Mouse (Mus musculus): ENCODE results near the gene Olfr574. TPM values are rescaled to one million over a fixed set of nuclear protein-coding genes. Genes with fewer than 3 reads are reported as not detected.

Gene Olfr574
- not detected in 2 replicates for polyA plus RNA-seq (2015; fragmentation: Nextera tagmentation; extraction: Ambion mirVana)

DNA sequence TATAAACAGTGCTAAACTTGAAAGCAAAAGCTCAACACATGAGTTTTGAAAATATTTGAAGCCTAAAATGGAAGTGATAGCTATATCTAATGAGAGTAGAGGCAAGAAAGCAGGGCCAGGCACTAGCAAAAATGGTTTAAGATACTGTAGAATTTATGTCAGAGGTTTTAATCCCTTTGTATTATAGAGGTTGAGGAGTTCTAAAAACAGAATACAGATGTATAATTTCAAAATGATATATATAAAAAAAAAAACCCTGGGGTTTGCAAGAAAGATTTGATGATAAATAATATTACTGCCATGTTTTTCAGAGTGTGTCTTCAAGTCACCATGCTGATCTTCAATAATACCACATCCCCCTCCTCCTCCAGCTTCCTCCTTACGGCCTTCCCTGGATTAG lies at the start of gene Olfr574:
Olfr574 (plus strand) TSS at position 301 of the 400 bp plus-strand sequence.
- no peak within 1 kb of the TSS for H3K9ac ChIP-seq
- no peaks in the 10 kb centered on the region for H3K27me3 ChIP-seq (replicated peaks)
- H3K4me1 ChIP-seq (replicated peaks), result no peaks in the 10 kb centered on the region
- H3K4me2 ChIP-seq (replicated peaks), result no peak within 1 kb of the TSS
- H3K9me3 ChIP-seq, result no peaks in the 10 kb centered on the region
- whole genome bisulfite sequencing, result 82% methylated on average over 1 of the region's 1 CpGs
- no peak for ATAC-seq
- no peak within 1 kb of the TSS for H3K27ac ChIP-seq
- no peak within 1 kb of the TSS for H3K4me3 ChIP-seq (replicated peaks)
- no peaks in the 10 kb centered on the region for H3K36me3 ChIP-seq

DNA sequence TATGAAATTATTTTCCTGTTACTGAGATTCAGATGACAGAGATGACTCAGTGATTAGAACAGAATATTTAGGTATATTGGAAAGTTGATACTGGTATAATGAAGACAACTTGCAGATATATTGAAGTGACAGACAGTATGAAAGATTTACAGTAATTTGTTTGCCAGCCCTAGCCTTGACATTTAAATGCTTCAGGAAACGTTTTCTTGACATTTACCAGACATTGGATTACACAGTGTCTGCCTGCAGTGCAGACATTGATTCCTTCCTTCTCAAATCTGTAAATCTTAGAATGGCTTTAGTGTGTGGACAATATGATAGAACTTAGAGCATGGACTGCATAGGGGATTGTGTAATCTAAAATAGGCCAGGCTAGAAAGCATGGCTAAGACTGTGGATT lies 33.0 kb upstream of the Olfr574 start:
- Histone ChIP-seq H3K4me3 (replicated peaks) (no peak overlapping the region), H3K36me3 (no peaks in the 10 kb centered on the region), H3K27me3 (replicated peaks) (no peaks in the 10 kb centered on the region), H3K27ac (no peak overlapping the region), H3K9me3 (no peaks in the 10 kb centered on the region), H3K4me1 (replicated peaks) (no peaks in the 10 kb centered on the region), H3K9ac (no peak overlapping the region), H3K4me2 (replicated peaks) (no peak overlapping the region)
- WGBS, result 17% methylated on average over 1 of the region's 1 CpGs
- no peak for ATAC-seq

DNA sequence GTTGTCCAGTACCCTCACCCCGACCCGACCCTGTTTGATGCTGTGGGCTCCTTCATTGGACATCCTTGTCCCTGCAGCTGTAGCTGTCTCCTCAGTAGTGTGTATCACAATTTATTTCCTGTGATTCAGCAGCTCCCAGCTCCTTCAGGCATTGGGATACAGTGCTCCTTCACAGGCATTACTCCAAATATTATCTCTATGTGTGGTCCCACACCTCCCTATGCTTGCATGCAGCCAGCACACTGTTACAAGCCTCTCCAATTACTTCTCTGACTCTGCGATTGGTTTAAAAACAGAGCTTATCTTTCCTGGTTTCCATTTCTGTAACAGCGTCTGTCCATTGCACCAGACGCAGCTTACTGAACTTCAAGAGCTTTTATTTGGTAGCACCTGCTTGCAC lies 31.9 kb upstream of the Olfr574 start:
- no peak overlapping the region for H3K4me2 ChIP-seq (replicated peaks)
- ATAC-seq, result no peak
- H3K4me1 ChIP-seq (replicated peaks), result no peaks in the 10 kb centered on the region
- no peak overlapping the region for H3K9ac ChIP-seq
- 47% methylated on average over 5 of the region's 5 CpGs for WGBS
- H3K36me3 ChIP-seq, result no peaks in the 10 kb centered on the region
- H3K4me3 ChIP-seq (replicated peaks), result no peak overlapping the region
- no peak overlapping the region for H3K27ac ChIP-seq
- H3K27me3 ChIP-seq (replicated peaks), result no peaks in the 10 kb centered on the region
- no peaks in the 10 kb centered on the region for H3K9me3 ChIP-seq

DNA sequence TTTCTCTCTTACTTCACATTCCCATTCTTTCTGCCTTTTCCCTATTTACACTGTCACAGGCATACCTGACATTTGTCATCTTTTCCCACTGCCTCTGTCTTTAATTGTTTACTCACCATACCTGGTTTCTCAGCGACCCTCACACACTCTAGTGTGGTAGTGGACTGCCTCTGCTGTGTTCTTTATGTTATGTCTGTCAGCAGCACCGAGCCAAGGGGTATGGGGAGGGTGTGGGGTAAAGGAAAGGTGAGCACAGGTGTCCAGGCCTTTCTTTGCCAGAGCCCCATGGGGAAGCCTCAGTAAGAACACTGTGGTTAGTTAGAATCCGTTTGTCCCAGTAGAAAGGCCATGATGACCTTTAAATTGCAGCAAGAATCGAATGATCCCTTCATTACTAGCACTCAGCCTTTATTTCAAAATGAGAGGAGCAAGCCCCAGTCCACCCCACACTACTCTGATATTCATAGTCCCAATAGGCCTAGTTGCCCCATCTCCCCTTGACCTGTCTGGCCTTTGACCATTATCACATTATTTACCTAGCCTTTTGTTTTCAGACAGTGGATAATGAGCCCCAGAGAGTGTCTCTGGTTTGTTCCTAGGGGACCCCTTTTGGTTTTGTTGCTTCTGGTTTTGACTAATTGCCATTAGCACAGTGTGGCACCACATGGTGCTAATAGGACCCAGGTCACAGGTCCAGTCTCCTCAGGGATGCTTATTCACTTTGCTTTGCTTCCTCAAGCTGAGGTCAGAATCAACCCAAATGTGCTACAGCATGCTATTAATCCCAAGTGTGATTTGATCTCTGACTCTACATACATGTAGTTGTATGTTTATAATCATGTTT lies 31.0 kb upstream of the Olfr574 start, which contains the start of gene Olfr571:
Olfr571 (minus strand) TSS at position 505 of the 844 bp plus-strand sequence.
- Histone ChIP-seq H3K4me2 (replicated peaks) (no peak within 1 kb of the TSS), H3K9me3 (no peaks in the 10 kb centered on the region)
- WGBS, result 60% methylated on average over 4 of the region's 4 CpGs

DNA sequence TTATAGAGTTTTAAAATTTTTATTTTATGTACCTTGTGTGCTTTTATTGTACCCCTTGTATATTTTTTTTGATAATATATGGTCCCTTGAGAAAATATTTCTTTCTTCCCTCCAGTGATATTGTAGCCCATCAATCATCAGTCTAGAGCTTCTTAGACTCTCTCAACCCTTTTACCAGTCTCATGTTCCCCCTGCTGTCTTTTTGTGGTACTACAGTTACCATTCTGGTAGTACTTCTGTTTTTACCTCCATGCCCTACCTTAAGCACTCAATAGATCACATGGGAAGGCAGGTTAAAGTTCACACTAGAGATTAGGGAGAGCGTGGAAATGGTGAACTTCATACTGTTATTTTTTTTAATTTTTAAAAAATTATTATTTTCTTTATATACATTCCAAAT lies 28.6 kb upstream of the Olfr574 start:
- 3% methylated on average over 1 of the region's 1 CpGs for WGBS
- ATAC-seq, result peak; percentile 70

More for the DNA sequence above, 31.0 kb upstream of the Olfr574 start, which contains the start of gene Olfr571:
- no peak for ATAC-seq
- no peak within 1 kb of the TSS for H3K27ac ChIP-seq
- no peaks in the 10 kb centered on the region for H3K4me1 ChIP-seq (replicated peaks)
- no peaks in the 10 kb centered on the region for H3K36me3 ChIP-seq
- H3K4me3 ChIP-seq (replicated peaks), result no peak within 1 kb of the TSS
- no peaks in the 10 kb centered on the region for H3K27me3 ChIP-seq (replicated peaks)
- no peak within 1 kb of the TSS for H3K9ac ChIP-seq

DNA sequence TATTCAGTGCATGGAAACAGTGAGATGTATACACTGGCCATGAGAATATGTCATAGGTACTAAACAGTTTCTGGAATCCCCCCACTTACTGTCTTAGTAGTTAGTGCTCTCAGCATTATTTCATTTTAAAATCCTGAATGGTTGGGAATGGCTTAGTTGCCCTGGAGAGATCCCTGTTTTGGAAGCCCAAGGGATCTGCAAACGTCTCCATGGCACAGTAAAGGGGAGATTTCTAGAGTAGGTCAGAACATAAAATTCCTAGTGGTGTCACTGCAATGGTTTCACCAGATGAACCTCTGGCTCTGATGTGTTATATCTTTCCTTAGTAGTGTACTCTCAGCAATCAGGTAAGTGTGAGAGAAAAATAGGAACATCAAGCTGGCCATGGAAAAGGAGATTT lies 24.2 kb upstream of the Olfr574 start, which contains the start of gene Olfr572:
Olfr572 (plus strand) TSS at position 301 of the 400 bp plus-strand sequence.
- Histone ChIP-seq H3K4me2 (replicated peaks) (no peak within 1 kb of the TSS), H3K9me3 (no peaks in the 10 kb centered on the region), H3K27ac (no peak within 1 kb of the TSS), H3K36me3 (no peaks in the 10 kb centered on the region), H3K9ac (no peak within 1 kb of the TSS), H3K4me3 (replicated peaks) (no peak within 1 kb of the TSS), H3K27me3 (replicated peaks) (no peaks in the 10 kb centered on the region), H3K4me1 (replicated peaks) (no peaks in the 10 kb centered on the region)
- 52% methylated on average over 1 of the region's 1 CpGs for WGBS
- no peak for ATAC-seq

More for the DNA sequence above, 28.6 kb upstream of the Olfr574 start:
- Histone ChIP-seq H3K27ac (no peak overlapping the region), H3K4me2 (replicated peaks) (no peak overlapping the region), H3K4me1 (replicated peaks) (no peaks in the 10 kb centered on the region), H3K27me3 (replicated peaks) (no peaks in the 10 kb centered on the region), H3K9ac (no peak overlapping the region), H3K4me3 (replicated peaks) (no peak overlapping the region), H3K36me3 (no peaks in the 10 kb centered on the region), H3K9me3 (no peaks in the 10 kb centered on the region)

DNA sequence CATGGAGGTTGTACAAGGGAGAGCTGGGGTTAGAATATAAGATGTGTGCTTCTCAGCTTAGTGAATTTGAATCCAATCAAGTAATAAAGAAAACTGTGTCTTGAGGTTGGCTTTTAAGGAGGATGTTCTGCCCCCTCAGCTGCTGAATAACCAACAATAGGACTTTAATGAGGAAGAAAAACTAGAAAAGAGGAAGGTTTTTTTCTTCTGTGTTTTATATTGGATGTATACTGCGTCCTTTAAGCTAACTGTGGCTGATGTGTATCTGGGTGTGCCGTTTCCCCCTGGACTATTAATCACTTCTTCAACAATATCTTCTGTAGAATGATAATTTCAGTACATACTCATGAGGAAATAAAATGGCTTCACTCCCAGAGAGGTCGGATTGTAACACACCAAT lies 21.2 kb upstream of the Olfr574 start:
- Histone ChIP-seq H3K9ac (no peak overlapping the region), H3K4me2 (replicated peaks) (no peak overlapping the region), H3K27me3 (replicated peaks) (no peaks in the 10 kb centered on the region), H3K36me3 (no peaks in the 10 kb centered on the region), H3K27ac (no peak overlapping the region), H3K9me3 (no peaks in the 10 kb centered on the region), H3K4me3 (replicated peaks) (no peak overlapping the region), H3K4me1 (replicated peaks) (no peaks in the 10 kb centered on the region)
- ATAC-seq, result no peak
- WGBS, result 72% methylated on average over 3 of the region's 3 CpGs

DNA sequence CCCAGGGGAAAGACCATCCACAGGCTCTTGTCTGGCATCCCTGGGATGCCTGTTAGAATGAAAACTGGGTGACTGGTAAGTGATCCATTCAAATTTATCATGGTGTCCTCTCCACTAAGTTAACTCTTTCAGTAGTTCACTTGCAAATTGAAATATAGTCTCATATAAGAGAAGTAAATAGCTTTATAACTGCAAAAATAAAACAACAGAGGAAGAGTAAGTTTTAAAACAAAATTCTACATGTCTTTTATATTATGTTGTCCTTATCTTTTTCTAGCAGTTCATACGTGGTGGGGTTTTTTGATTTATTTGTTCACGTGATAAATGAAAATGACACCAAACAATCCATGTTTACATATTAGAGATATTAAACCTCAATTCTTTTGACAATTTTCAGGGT lies 5.8 kb upstream of the Olfr574 start, which contains the start of gene Olfr573-ps1:
Olfr573-ps1 (minus strand) TSS at position 101 of the 400 bp plus-strand sequence.
- ATAC-seq, result no peak
- no peak within 1 kb of the TSS for H3K4me3 ChIP-seq (replicated peaks)
- H3K27ac ChIP-seq, result no peak within 1 kb of the TSS
- H3K9me3 ChIP-seq, result no peaks in the 10 kb centered on the region
- 83% methylated on average over 2 of the region's 2 CpGs for WGBS
- no peaks in the 10 kb centered on the region for H3K27me3 ChIP-seq (replicated peaks)
- H3K4me1 ChIP-seq (replicated peaks), result no peaks in the 10 kb centered on the region
- no peak within 1 kb of the TSS for H3K9ac ChIP-seq
- no peak within 1 kb of the TSS for H3K4me2 ChIP-seq (replicated peaks)
- no peaks in the 10 kb centered on the region for H3K36me3 ChIP-seq

DNA sequence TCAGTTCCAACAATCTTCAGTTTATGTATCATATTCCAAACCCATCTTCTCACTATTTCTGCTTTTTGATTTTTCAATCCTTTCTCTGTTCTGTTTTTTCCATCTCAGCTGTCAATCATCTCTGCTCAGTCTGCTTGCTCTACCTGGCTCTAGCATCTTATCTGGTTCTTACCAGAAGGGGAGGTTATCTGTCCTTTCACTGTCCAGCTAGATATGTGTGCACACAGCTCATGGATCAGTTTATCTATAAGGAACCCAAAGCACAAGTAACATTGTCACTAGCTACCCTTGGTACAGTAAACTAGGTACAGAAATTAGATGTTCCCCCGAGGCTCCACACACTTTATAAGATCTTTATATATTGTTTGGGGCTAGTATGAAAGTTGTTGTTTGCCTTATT lies 4.8 kb upstream of the Olfr574 start:
- H3K4me1 ChIP-seq (replicated peaks), result no peaks in the 10 kb centered on the region
- H3K4me2 ChIP-seq (replicated peaks), result no peak overlapping the region
- 84% methylated on average over 1 of the region's 1 CpGs for WGBS
- H3K36me3 ChIP-seq, result no peaks in the 10 kb centered on the region
- no peaks in the 10 kb centered on the region for H3K27me3 ChIP-seq (replicated peaks)
- H3K9ac ChIP-seq, result no peak overlapping the region
- H3K4me3 ChIP-seq (replicated peaks), result no peak overlapping the region
- no peaks in the 10 kb centered on the region for H3K9me3 ChIP-seq
- ATAC-seq, result no peak
- no peak overlapping the region for H3K27ac ChIP-seq

DNA sequence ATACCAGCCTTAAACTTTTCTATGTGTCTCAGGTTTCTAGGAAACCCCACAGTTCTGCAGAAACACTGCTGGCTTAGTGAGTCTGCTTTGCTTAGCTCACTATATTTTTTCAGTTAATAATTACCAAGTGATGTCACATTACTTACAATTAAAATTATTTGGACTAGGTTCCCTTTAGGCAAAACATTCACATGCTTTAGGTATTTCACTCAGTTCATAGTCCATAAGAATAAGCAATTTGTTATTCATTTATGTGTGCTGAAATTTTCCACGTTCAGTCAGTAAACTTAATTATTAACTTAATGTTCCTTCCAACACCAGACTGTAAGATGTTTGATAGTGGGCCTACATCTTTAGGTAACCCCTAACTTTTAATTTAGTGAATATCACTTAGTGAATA lies 2.5 kb downstream of the Olfr574 start:
- Histone ChIP-seq H3K27me3 (replicated peaks) (no peaks in the 10 kb centered on the region), H3K4me2 (replicated peaks) (no peak overlapping the region), H3K9me3 (no peaks in the 10 kb centered on the region), H3K9ac (no peak overlapping the region), H3K36me3 (no peaks in the 10 kb centered on the region), H3K27ac (no peak overlapping the region), H3K4me1 (replicated peaks) (no peaks in the 10 kb centered on the region), H3K4me3 (replicated peaks) (no peak overlapping the region)
- WGBS, result 56% methylated on average over 1 of the region's 1 CpGs
- no peak for ATAC-seq

DNA sequence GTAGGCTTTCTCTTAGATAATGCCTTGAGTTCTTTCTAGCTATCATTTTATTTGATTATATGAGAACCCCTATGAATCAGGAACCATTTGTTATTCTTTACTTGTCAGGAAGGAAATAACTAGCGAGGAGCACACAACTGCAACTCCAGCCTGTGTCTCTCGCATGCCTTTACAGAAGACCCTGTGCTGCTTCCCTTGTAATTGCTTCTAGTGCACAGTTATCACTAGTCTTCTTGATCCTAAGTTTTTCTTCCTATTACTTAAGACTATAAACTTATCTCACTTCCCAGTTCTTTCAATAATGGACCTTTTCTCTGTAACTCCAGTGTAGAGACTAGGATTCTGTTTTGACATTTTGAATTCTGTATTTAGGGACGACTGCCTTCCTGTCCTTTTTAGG lies 9.9 kb downstream of the Olfr574 start:
- no peaks in the 10 kb centered on the region for H3K4me1 ChIP-seq (replicated peaks)
- ATAC-seq, result no peak
- H3K4me3 ChIP-seq (replicated peaks), result no peak overlapping the region
- H3K9ac ChIP-seq, result no peak overlapping the region
- no peaks in the 10 kb centered on the region for H3K9me3 ChIP-seq
- H3K27ac ChIP-seq, result no peak overlapping the region
- WGBS, result 61% methylated on average over 3 of the region's 3 CpGs
- no peaks in the 10 kb centered on the region for H3K36me3 ChIP-seq
- no peaks in the 10 kb centered on the region for H3K27me3 ChIP-seq (replicated peaks)
- no peak overlapping the region for H3K4me2 ChIP-seq (replicated peaks)

DNA sequence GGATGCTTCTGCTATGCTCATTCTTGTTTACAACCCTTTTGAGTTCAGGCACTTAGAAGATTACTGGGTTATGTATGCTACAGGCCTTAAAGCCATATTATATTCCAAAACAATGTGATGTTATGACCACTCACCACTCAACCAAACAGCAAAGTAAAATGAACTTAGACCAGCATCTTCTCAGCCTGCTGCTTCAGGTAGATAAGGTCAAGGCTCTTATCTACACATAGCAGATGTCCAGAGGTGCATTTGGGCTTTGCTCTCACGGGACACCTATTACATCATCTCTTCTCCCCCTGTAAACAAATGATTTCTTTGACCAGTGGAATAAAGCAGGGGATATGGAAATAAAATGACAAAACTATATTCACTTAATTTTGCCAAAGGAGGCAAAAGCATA lies 10.3 kb downstream of the Olfr574 start, which contains the start of gene Olfr575:
Olfr575 (minus strand) TSS at position 183 of the 400 bp plus-strand sequence.
- H3K4me2 ChIP-seq (replicated peaks), result no peak within 1 kb of the TSS
- H3K4me3 ChIP-seq (replicated peaks), result no peak within 1 kb of the TSS
- no peaks in the 10 kb centered on the region for H3K4me1 ChIP-seq (replicated peaks)
- H3K9ac ChIP-seq, result no peak within 1 kb of the TSS
- WGBS, result 46% methylated on average over 1 of the region's 1 CpGs
- no peak for ATAC-seq
- H3K27ac ChIP-seq, result no peak within 1 kb of the TSS
- H3K9me3 ChIP-seq, result no peaks in the 10 kb centered on the region
- no peaks in the 10 kb centered on the region for H3K27me3 ChIP-seq (replicated peaks)
- no peaks in the 10 kb centered on the region for H3K36me3 ChIP-seq

DNA sequence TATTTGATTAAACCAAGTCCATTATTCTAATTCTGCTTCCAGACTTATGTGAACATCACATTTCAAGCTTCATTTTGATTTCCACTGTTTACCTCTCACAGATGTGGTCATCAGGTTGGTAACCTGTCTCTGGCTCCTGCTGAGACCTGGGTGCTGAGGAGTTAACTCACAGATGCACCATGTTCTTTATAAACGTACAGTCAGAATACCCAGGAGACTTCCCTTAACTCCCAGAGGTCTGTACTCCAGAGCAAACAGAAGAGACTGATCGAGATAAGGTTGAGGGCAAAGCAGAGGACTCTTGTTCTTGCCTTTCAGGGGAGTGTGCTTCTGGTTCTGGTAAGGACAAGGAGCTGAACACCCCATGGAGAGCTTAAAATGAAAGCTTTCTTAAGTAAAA lies 14.1 kb downstream of the Olfr574 start, which contains the start of gene Olfr576:
Olfr576 (plus strand) TSS at position 301 of the 400 bp plus-strand sequence.
- Histone ChIP-seq H3K4me2 (replicated peaks) (no peak within 1 kb of the TSS), H3K4me3 (replicated peaks) (no peak within 1 kb of the TSS), H3K27ac (no peak within 1 kb of the TSS), H3K9me3 (no peaks in the 10 kb centered on the region), H3K4me1 (replicated peaks) (no peaks in the 10 kb centered on the region), H3K9ac (no peak within 1 kb of the TSS), H3K36me3 (no peaks in the 10 kb centered on the region), H3K27me3 (replicated peaks) (no peaks in the 10 kb centered on the region)
- 21% methylated on average over 2 of the region's 2 CpGs for WGBS
- ATAC-seq, result no peak
